Mouse (Mus musculus) retina, postnatal 1 day (tissue): ENCODE data around the gene Macrod2.
A peak's percentile ranks its signal among the peaks of the same experiment; 100 is the strongest.

Experiments
- DNase-seq: peaks from one replicate; pipeline ENCODE4 v3.0.0-alpha.2; 2012

Gene Macrod2

DNA sequence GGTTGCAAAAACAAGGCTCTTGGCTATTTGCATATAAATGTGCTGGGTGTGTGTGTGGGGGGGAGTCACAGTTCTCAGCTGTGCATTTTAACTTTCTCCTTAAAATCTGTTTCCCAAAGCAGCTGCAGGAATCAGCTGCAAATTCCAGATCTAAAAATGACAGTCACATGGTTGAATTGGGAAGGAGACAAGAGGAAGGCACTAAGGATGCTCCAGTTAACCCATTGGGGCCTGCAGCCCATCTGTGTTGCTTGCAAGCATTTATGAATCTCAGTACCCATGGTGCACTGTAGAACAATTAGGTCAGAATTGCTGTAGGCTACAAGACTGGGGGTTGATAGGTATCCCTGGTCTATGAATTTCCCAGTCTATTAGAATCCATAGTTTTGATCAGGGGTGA lies 2008.3 kb downstream of the Macrod2 start:
- DNase-seq: no peak

DNA sequence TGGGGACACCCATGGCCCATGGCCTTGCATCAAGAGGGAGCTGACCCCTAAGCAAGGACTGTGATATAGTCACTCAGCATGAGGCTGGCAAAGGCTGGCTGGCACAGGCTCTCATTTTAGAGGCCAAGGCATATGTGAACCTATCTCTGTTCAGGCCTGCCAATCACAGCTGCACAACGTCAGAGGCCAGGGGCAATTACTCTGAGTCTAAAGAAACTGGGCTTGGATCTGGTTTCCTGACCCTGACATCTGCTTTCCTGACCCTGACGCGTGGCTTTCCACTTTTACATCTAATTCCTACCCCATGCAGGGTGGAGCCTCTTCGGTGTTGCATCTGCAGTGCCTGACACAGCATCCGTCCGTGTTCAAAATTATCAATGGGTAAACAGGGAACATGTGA lies 2009.2 kb downstream of the Macrod2 start:
- no peak for DNase-seq

DNA sequence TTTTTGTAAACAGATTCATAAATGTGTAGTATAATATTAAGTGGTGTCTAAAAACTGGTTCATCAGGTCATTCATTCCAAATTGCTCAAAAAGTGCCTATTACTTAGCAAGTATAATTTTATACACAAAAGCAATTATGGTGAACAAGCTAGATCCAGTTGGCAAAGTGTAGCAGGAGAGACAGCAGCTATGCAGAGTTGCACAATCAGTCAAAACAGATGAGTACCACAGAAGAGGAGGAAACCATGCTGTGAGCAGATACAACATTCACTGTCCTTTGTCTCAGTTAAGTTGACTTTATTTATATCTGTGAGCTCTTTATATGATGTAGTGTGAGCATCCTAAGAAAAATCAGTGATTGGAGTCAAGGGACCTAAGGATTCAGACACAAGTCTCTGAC lies 2012.2 kb downstream of the Macrod2 start:
- no peak for DNase-seq

DNA sequence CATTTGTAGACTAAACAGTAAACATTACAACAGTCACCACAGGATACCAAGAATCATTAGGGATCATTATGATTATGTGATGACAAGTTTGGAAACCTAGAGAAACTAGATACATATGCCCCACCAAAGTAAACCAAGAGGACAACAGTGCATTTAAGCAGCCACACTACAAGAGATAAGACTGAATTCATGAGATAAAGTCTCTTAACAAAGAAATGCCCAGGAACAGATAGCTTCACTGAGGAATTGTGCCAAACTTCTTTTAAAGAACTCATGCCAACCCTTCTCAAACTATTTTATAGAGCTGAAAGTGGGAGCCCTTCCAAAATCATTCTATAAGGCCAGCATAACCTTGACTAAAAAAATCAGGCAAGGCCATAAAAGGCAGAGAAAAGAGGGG lies 2015.0 kb downstream of the Macrod2 start:
- no peak for DNase-seq

DNA sequence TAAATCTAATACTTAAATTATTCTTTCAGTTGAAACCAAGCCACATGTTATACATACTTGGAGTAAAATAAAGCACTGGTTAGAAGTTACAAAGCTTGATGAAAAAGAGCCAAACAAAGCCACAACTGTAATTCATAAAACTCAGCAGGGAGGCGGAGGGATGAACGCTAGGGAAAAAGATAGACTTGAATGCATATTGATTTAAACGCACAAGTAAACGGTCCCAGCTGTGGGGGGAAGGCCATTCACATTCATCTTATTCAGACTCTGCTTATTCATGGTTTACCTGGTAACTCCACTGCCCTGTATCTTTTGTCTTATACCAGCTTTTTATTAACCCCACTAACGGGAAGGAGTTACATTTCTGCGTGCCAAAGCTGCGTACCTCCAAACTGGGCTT lies 2038.0 kb downstream of the Macrod2 start:
- DNase-seq: no peak

DNA sequence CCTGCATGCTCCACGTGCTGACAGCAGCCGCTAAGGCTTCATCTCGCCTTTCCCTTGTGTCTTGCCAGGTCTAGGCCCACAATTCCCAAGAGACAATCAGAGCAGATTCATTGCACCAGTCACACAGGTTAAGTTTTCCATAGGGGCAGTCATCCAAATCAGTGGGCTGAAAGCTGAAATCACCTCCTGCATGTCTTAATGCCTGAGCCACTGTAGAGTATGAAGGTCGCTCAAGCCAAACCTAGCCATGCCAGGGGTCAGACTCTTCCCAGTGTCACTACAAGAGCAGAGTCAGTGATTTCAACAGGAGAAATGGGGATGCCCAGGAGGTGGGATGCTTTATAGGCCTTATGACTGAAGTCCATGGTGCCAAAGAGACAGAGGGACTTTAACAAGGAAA lies 2039.6 kb downstream of the Macrod2 start:
- DNase-seq: no peak

DNA sequence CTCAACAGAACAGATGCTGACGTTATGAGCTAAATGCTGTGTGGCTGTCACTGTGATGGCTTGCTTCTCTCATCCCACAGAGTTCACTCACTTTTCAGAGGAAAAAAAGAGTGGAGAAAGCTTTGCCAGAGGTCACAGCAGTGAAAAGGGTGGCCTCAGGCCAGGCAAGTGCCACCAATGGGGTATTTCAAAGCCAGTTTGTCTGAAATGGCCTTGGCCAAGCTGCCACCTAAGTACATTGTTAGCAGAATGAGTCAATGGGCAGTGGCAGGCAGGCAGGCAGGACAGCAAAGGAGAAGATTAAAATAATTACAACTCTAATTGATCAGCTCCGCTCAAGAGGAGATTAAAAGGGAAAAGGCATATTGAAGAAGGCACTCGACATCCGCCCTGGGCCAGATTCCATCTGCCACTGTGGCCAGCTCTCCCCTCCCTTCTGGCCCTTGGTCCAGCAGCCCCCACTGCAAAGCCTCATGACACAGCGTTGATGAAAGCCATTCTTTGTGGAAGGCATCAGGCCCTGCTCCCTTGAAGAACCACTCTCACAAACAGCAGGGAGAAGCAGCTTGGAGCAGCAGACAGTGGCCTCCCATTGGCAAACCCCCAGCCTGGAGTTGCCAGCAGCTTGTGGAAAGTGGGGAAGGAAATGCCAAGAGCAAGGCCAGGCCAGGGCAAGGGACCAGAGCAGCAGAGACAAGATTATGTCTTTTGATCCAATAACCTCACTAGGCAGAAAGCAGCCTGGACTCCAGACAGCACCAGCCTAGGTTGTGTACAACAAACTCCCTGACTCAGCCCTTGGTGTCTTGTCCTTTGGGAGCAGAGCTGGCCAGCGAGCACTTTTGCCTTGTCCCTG lies 2042.7 kb downstream of the Macrod2 start:
- peak; percentile 77 for DNase-seq
